Comparison of ENCODE assay signal across 10 mouse cellular contexts in the genomic region with DNA sequence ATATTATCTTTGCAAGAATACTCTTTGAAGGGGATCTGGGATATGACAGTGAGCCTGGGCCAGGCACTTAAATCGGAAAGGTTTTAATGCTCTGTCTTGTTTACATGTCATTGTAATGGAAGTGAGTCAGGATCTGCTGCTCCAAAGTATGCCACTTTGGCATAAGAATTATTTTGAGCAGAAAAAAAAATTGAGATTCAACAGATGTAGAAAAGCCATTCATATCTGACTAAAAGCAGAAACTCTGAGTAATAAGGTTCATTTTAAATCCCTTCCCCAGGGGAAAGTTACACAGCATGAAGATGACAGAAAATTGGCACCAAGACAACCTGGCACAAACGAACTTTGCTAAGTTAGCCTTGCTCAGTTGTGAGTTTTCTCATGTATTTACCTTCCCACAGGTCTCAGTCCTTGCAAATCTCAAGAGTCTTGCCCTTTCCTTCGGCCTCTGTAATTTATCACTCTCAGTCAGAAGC.
DNase-seq lines count a peak whose midpoint lies in the region; ATAC-seq lines count a peak whose summit lies in the region.
"Had no signal": no experiment of that assay in that cellular context is flagged by ENCODE, and none has a peak within 500 bp of the region (broad histone marks: within the 10 kb centered on the region; RNA-seq: fewer than 3 reads in every experiment).

No protein-coding gene starts in this region.

- H3K27ac ChIP-seq in heart, embryonic 12.5 days (ENCODE audit: poor library complexity, severe bottlenecking) = no peak overlapping the region

- no peaks in the 10 kb centered on the region for H3K4me1 ChIP-seq in heart, embryonic 12.5 days (replicated peaks)

- WGBS in heart, embryonic 12.5 days = 55% methylated on average over 3 of the region's 3 CpGs

- ATAC-seq in heart, embryonic 12.5 days (ENCODE audit: insufficient number of reproducible peaks, low FRiP score) = no peak
- ATAC-seq: forebrain, embryonic 14.5 days; inflammation-experienced regulatory T-cells, adult 6 months; liver, postnatal 0 days had no signal

- peak; percentile 4 to 14 for DNase-seq in heart, adult 18-20 months
- peak; percentile 29 for DNase-seq in 3134 (ENCODE audit: extremely low read depth, insufficient read length, low spot score)
- peak; percentile 21 for DNase-seq in Muller cell, postnatal 12 days (ENCODE audit: inconsistent ontology term)
- DNase-seq in fibroblast of lung, adult 2 months (ENCODE audit: low read depth) = peak; percentile 96
- no peak for DNase-seq in thymus, postnatal 14 days
- no peak for DNase-seq in ovary, postnatal 10 days (ENCODE audit: low spot score)
- DNase-seq: liver, postnatal 0 days had no signal

- H3K36me3 ChIP-seq in heart, embryonic 12.5 days = no peaks in the 10 kb centered on the region

- no peaks in the 10 kb centered on the region for H3K27me3 ChIP-seq in heart, embryonic 12.5 days (replicated peaks)

- no peak overlapping the region for H3K4me3 ChIP-seq in heart, embryonic 12.5 days

- no peak overlapping the region for H3K9ac ChIP-seq in heart, embryonic 12.5 days
- H3K9ac ChIP-seq: liver, postnatal 0 days had no signal

- no peak overlapping the region for H3K4me2 ChIP-seq in heart, embryonic 12.5 days

- no peaks in the 10 kb centered on the region; the same call in 1 of the 2 replicates for H3K9me3 ChIP-seq in heart, embryonic 12.5 days (replicated peaks)

Comparison
In these comparisons a context has a peak if more than half of its experiments do, and no peak if none do; other contexts are left out.
1. DNase-seq: peak in heart, adult 18-20 months (2 of 2), 3134 (single experiment), Muller cell, postnatal 12 days (single experiment) and fibroblast of lung, adult 2 months (single experiment); none in thymus, postnatal 14 days (single experiment) and ovary, postnatal 10 days (single experiment).